In the genomic region with DNA sequence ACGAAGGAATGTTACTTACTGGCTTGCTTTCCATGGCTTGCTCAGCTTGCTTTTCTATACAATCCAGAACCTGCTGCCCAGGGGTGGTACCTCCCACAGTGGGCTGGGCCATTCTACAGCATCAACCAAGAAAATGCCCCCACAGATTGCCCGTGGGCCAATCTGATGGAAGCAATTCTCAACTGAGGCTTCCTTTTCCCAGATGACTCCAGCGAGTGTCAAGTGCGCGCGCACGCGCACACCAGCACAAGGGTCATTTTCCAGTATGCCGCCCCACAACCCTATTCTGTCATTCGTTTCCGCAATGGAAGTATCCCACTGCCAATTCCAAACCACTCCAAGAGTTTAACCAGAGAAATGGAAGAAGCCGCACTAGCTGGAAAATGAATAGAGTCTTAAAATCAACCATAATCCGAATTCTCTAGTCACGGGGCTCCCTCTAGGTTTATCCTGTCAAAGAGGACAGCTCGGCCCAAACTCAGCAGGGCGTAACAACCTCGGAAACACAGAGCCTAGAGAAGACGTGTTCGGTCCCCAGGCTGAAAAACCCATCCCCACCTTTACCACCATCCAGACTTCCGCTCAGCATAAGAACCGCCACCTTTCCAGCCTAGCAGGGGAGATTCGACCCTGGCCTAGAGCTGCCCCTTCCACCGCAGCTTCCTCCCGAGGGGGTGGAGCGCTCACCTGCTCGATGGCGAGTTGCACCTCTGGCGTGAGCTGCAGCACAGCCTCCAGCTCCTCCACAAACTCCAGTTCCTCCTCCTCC, we compare ENCODE assay signal across 8 mouse cellular contexts. TPM values are rescaled to one million over a fixed set of nuclear protein-coding genes. Genes with fewer than 3 reads are reported as not detected.
DNase-seq lines count a peak whose midpoint lies in the region; ATAC-seq lines count a peak whose summit lies in the region.

No protein-coding gene starts in this region.

- peak overlapping the region; percentile 83 for H3K9ac ChIP-seq in heart, embryonic 16.5 days (ENCODE audit: low read length)
- peak overlapping the region; percentile 84 for H3K9ac ChIP-seq in lung, embryonic 16.5 days (ENCODE audit: low read length)

- peak; percentile 63 for ATAC-seq in heart, embryonic 16.5 days (replicated peaks; ENCODE audit: extremely low read depth, insufficient read depth, low FRiP score)
- peak; percentile 81 for ATAC-seq in lung, embryonic 16.5 days (ENCODE audit: low read depth)

- peak overlapping the region; percentile 97 for H3K4me2 ChIP-seq in heart, embryonic 16.5 days (ENCODE audit: low read depth, low read length)
- H3K4me2 ChIP-seq in lung, embryonic 16.5 days (ENCODE audit: low read depth, low read length) = peak overlapping the region; percentile 93

- peaks cover 10% of the 10 kb centered on the region for H3K4me1 ChIP-seq in heart, embryonic 16.5 days (ENCODE audit: control insufficient read depth, insufficient read depth, low read length)
- peaks cover 7% of the 10 kb centered on the region for H3K4me1 ChIP-seq in lung, embryonic 16.5 days (replicated peaks; ENCODE audit: control insufficient read depth, insufficient read depth, low read length)

- peak overlapping the region; percentile 78 for H3K27ac ChIP-seq in heart, embryonic 16.5 days (ENCODE audit: low read length)
- H3K27ac ChIP-seq in lung, embryonic 16.5 days (ENCODE audit: low read length) = peak overlapping the region; percentile 60

- whole genome bisulfite sequencing in heart, embryonic 16.5 days = 1% methylated on average over 28 of the region's 28 CpGs
- under 1% methylated on average over 28 of the region's 28 CpGs for WGBS in large intestine, adult 2 months
- under 1% methylated on average over 28 of the region's 28 CpGs for WGBS in lung, embryonic 16.5 days

- H3K9me3 ChIP-seq in heart, embryonic 16.5 days (replicated peaks; ENCODE audit: control insufficient read depth, low read length) = no peaks in the 10 kb centered on the region
- H3K9me3 ChIP-seq in lung, embryonic 16.5 days (ENCODE audit: control insufficient read depth, low read length) = no peaks in the 10 kb centered on the region

- peaks cover 4% of the 10 kb centered on the region; the same call in 1 of the 2 replicates for H3K36me3 ChIP-seq in heart, embryonic 16.5 days (ENCODE audit: control insufficient read depth, insufficient read depth)
- 0 out of 2 replicates have a peak, but pooled peaks cover 2% of the 10 kb centered on the region for H3K36me3 ChIP-seq in lung, embryonic 16.5 days (ENCODE audit: control insufficient read depth, insufficient read depth, low read length)

- no peaks in the 10 kb centered on the region for H3K27me3 ChIP-seq in heart, embryonic 16.5 days (ENCODE audit: control insufficient read depth, insufficient read depth, low read length)
- H3K27me3 ChIP-seq in lung, embryonic 16.5 days (ENCODE audit: control insufficient read depth, insufficient read depth, low read depth, low read length) = no peaks in the 10 kb centered on the region

- peak; percentile 28 for DNase-seq in CD4-positive helper T cell, adult 2 months (ENCODE audit: low read depth, low spot score)
- DNase-seq in ZHBTc4 (ENCODE audit: low read depth, low spot score) = peak; percentile 87
- DNase-seq in embryo, embryonic 9.5 days (ENCODE audit: extremely low spot score) = peak; percentile 36
- peak; percentile 39 for DNase-seq in large intestine, adult 2 months (ENCODE audit: low read depth, low spot score)
- DNase-seq in retina, embryonic 14.5 days (ENCODE audit: low spot score) = peak; percentile 66
- no peak for DNase-seq in ovary, postnatal 36 days (ENCODE audit: low spot score)

- peak overlapping the region; percentile 98 for H3K4me3 ChIP-seq in heart, embryonic 16.5 days (ENCODE audit: low read length)
- H3K4me3 ChIP-seq in lung, embryonic 16.5 days (ENCODE audit: low read length) = peak overlapping the region; percentile 78

RNA-seq across cellular contexts. Expression of a gene that starts 0.5 kb away (rescaled TPM):
- polyA plus RNA-seq in heart, embryonic 16.5 days (2015; fragmentation: Nextera tagmentation; extraction: Ambion mirVana) = 30.5 and 35.1 TPM in 2 replicates
- 34.5 and 43.4 TPM in 2 replicates for polyA plus RNA-seq in large intestine, adult 2 months (2012; rRNA removed)
- polyA plus RNA-seq in lung, embryonic 16.5 days (2015; fragmentation: Nextera tagmentation; extraction: Ambion mirVana) = 36.9 and 39.0 TPM in 2 replicates

RNA-seq across cellular contexts. Expression of a gene that starts 0.6 kb away (rescaled TPM):
- 22.3 and 24.0 TPM in 2 replicates for polyA plus RNA-seq in heart, embryonic 16.5 days (2015; fragmentation: Nextera tagmentation; extraction: Ambion mirVana)
- 15.3 and 16.3 TPM in 2 replicates for polyA plus RNA-seq in large intestine, adult 2 months (2012; rRNA removed)
- 36.9 and 38.8 TPM in 2 replicates for polyA plus RNA-seq in lung, embryonic 16.5 days (2015; fragmentation: Nextera tagmentation; extraction: Ambion mirVana)

RNA-seq across cellular contexts. Expression of a gene that starts 38.5 kb away (rescaled TPM):
- 0.53 and 1.8 TPM in 2 replicates for polyA plus RNA-seq in heart, embryonic 16.5 days (2015; fragmentation: Nextera tagmentation; extraction: Ambion mirVana)
- 0.17 and 0.41 TPM in 2 replicates for polyA plus RNA-seq in large intestine, adult 2 months (2012; rRNA removed)
- 0.48 and 1.5 TPM in 2 replicates for polyA plus RNA-seq in lung, embryonic 16.5 days (2015; fragmentation: Nextera tagmentation; extraction: Ambion mirVana)

RNA-seq across cellular contexts. Expression of a gene that starts 38.6 kb away (rescaled TPM):
- polyA plus RNA-seq in heart, embryonic 16.5 days (2015; fragmentation: Nextera tagmentation; extraction: Ambion mirVana) = 20.1 and 21.7 TPM in 2 replicates
- 7.3 and 7.9 TPM in 2 replicates for polyA plus RNA-seq in large intestine, adult 2 months (2012; rRNA removed)
- 30.5 and 30.9 TPM in 2 replicates for polyA plus RNA-seq in lung, embryonic 16.5 days (2015; fragmentation: Nextera tagmentation; extraction: Ambion mirVana)
